Mouse (Mus musculus) embryo, embryonic 11 days (tissue): ENCODE results near the gene Syne2.

Experiments used
- DNase-seq: peaks from one replicate; pipeline ENCODE4 v3.0.0-alpha.2; 2015

Gene Syne2

DNA sequence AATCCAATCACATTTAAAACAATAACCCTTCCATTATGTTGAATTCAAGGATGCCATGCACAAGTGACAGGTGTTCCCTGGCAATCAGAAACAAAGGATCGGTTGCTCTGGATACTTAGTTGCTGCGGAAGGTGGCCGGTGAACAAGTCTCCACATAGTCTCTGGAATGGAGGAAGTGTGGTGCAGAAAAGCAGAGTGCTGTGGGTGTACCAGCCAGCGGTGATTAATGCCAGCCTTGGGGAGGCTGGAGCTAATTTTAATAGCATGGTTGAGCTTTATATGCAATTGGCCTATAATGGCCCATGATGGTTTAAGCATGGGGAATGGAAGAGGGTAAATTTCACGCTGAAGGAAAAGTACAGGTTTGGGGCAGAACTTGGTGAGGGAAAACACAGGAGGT is 11.7 kb downstream of the Syne2 start:
- no peak for DNase-seq

DNA sequence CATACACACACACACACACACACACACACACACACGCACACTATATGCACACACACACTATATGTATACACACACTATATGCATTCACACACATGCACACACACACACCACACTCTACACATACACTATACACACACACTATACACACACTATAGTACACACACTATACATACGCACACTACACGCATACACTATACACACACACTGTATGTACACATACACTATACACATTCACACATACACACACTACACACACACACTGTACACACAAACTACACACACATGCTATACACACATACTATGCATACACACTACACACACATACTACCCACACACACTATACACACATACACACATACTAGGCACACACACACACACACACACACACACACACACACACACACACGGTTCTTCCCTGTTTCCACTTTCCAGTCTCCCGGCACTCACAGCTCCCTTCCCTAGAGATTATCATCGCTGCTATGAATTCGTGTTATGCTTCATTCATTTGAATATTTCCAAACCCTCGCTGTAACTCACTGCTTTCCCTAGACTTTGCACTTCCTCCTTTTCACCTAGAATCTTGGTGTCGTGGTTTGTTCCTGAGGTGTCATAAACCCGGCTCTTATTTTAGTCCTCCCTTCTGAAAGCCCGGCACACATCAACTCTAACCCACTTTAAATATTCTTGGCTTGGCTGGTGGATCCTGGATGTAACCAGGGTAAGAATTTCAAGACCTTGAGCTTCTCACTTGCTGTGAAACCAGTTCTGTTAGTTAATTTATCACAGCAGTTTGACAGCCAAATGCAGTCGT is 15.4 kb downstream of the Syne2 start:
- DNase-seq: peak; percentile 29

DNA sequence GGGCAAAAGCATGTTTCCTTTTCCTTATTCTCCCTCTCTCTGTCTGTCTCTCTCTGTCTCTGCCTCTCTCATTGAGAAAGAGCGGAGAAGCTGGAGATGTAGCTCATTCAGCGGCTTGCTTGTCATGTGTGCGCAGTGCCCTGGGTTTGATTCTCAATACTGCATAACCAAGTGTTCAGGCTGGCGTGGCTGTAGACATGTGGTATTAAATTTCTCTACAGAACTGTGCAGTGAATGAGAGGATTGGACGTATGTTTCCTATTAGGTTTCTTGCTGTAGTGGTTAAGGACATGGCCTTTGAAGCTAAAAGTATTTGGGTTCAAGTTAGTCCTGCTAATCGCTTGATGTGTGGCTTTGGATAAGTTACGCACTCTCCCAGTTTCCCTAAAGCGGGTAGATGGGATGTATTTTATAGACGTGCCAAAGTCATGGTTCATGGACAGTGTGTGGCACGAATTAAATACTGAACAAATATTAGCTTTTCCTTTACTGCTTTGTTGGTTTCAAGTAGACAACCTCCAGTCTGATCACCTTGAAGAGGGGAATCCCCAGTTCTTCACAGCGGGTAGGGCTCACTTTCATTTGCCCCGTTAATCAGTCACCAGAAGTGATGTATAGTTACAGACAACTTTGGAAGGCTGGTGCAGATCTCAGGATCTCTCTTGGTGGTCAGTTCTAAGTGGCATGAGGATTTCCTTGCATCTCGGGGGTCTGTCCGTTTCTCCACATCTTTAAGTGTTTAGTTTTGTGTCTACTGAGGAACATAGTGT is 16.2 kb downstream of the Syne2 start:
- DNase-seq: peak; percentile 64

DNA sequence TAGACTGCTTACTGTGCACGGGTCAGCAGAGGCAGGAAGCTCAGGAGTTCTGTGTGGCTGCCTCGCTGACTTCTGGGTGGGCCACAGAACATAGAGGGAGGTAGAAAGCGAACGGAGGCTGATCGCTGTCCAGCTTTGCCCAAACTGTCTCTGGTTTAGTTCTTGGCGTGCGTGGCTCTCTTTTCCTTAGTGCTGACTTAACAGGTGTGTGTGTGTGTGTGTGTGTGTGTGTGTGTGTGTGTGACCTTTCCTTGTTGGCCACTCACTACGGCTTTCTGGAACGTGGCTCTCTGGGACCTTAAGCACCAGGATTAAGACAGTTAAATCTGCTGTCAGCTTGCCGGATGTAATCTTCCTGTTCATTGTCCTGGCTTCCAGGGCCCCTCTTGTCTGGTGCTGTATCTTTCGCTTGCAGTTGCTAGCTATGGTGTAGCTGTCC is 18.6 kb downstream of the Syne2 start:
- DNase-seq: peak; percentile 44

DNA sequence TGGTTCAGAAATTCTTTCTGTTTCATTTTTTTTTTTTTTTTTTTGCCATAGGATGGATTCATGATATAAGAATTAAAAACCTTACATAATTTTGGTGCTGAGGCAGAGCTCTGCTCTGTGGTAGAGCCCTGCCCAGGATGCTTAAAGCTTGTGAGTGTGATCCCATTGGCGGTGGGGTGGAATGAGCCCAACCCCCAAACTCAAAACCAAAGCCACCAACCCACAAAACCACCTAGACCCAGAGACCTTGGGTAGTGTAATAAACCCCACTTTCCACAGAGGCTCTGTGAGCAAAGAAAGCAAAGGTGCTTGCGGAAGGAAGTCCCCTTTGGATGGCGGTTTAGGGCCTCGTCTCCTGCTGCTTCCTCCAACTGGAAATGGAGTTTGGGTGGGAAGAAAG is 19.5 kb downstream of the Syne2 start:
- no peak for DNase-seq

DNA sequence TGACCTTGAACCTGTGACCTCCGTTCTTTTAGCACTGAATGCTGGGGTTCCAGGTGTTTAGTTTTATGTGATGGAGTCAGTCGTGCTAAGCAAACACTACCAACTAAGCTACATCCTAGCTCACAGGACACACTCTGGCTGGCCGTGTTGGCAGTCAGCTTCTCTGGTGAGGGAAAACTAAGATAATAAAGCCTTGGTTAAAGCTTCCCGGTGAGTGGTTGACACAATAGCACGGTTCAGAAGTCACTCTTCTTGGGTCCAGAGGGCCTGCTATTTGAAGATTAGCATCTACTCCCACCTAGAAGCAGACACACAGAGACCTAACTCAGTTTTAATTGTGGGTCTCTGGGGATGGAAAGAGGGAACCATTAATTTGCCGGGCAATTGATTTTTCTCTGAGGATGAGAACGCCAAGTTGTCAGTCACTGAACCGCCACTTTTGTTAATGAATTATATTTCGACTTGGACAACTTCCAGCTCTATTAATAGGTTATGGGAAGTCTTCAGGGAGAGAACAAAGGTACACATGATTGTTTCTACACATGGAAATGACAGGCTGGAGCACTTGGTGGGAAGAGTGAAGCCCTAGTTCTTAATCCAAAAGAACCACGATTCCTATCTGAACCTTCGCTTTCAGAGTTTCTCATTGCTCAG is 21.3 kb downstream of the Syne2 start:
- no peak for DNase-seq

DNA sequence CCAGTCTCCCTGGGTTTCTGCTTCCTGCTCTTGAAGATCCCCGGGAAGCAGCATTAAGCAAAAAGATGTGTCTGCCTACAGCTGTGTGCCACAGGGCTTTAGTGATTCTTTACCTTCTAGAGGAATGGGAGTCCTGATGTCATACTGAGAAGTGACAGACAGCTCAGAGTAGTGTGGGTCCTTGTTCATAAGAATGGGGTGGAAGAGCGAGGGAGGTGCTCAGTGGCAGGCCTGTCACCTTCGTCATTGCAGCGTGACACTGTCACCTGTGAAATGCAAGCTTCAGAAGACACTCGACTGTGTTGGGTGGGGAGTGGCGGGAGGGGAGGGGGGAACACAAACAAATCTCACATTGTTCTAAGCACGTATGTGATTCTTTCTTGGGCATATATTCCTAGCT is 23.2 kb downstream of the Syne2 start:
- DNase-seq: no peak

DNA sequence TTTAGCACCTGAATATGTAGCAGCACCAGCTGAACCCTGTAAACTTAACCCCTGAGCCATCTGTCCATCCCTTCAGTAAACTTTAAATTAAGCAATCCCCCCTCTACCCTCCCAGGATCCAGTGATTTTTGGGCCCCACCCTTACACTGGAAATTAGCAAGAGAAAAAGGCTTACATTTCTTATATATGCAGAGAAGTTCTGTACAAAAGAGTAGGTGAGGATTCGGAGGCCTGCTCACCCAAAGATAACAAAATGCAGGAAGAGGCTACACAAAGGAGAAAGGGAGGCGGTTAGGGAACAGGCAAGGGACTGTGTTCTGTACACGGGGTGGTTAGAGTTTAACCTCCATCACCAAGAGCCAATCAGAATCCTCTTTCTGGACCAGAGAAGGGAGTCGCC is 26.4 kb downstream of the Syne2 start:
- DNase-seq: no peak

DNA sequence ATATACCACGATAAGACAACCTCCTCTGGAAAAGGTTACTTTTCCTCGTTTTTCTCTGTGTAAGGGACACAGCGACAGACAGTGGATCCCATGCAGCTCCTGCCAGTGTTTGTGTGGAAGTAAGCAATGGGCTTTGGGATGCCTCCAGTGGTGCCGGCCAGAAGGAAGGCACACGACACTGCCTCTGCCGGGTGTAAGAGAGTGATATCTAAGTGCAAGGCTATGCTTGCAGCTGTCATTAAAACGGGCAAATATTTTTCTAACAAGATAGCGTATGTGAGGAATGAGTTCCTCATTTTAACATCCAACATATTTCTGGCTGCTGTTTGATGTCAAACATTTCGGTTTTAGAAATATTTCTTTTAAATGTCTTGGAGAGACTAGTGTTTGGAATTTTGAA is 27.1 kb downstream of the Syne2 start:
- no peak for DNase-seq

DNA sequence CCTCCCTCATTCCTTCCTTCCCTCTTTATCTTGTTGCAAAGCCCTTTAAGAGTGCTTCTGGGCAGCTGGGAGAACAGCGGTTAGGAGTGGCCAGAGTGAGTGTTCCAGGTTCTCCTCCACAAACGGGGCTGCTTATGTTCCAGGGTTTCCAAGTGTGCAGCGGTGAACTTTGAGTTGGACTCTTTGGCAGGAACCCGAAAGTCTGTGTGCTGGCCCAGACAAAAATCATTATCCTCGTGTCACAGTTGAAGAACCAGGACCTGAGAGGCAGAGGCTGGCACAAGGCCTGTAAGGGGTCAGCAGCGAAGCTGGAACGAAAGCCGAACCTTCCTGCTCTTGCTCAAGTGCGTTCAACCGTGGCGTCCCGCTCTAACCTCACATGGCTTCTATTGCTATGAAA is 28.6 kb downstream of the Syne2 start:
- DNase-seq: no peak

DNA sequence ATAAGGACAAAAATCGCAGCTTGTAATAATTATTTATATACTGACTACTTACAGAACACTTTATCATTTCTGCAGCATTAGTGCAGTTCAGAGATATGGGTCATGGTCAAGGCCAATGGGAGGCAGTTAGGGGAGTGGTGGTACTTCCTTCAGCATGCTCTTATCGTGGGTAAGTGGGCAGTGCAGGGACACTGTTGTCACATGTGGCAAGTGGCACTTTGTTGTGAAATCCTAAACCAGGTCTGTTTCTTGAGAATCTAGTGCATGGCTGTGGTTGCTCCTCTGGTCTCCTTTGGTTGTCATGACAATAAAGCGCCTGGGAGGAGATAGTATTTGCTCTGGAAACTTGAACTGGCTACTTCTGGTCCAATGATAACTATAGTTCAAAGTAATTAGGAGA is 32.3 kb downstream of the Syne2 start:
- no peak for DNase-seq

DNA sequence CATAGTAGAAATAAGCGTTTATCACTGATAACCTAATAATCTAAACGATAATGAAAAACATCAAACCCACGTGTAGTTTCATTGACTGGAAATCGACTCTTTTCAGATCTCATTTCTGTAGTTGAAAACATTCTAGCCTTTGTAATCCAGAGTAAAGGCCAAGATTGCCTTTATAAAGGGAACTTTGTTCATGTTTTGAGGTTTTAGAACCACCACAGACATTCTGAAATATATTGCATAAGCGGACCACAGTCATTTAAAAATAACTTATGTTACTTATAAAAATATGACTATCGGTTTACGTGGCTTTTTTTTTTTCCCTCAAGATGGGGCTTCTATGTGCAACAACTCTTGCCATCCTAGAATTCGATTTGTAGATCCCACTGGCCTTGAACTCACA is 33.5 kb downstream of the Syne2 start:
- no peak for DNase-seq

DNA sequence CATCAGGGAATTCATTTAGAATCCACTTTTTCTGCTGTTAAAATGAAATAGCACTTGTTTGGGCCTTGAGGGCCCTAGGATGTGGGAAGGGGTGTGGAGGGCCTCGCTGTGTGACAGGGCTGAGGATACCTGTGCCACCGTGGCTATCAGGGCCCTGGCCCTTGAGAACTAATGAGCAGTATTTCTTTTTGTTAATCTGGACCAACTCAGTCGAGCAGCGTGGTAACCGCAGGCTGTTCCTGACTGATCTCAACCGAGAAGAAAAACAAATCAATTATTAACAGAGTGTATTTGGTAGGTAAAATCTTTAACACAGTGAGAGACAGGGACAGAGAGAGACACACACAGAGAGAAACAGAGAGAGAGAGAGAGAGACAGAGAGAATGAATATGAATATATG is 34.5 kb downstream of the Syne2 start:
- DNase-seq: no peak

DNA sequence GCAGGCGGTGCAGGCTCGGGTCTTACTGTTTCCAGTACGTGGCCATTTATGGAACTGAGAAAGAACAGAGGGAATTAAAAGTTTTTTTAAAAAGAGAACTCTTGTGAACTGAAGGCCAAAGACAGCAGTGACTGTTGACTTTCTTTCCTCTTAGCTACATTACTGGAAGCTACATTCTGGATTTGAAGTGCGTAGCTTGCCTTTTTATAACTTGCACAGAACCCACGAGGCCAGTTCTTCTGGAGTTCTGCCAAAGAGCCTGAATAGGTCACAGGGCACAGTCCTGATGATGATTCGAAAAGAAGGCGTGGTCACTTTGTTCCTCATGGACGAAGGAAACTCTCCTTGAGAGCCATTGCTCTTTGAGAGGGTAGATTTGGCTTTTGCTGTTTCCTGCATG is 35.6 kb downstream of the Syne2 start:
- no peak for DNase-seq

DNA sequence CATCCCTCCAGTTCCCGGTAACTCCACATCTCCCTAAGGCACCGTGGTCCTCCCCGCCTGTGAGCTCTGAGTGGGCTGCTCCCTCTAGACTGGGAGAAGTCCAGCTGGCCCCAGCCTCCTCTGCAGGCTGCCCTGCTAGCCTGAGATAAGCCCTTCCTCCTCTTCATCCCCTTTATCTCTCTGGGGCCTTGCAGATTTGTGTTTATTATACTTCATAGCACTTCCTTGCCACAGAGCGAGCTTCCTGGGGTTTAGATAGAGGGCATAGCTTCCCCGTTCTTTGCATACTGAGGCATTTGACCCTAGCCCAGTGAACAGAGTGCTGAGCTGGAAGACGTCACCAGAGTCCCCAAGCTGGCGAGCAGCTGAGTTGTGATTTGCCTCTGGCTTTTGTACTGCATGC is 37.1 kb downstream of the Syne2 start:
- no peak for DNase-seq

DNA sequence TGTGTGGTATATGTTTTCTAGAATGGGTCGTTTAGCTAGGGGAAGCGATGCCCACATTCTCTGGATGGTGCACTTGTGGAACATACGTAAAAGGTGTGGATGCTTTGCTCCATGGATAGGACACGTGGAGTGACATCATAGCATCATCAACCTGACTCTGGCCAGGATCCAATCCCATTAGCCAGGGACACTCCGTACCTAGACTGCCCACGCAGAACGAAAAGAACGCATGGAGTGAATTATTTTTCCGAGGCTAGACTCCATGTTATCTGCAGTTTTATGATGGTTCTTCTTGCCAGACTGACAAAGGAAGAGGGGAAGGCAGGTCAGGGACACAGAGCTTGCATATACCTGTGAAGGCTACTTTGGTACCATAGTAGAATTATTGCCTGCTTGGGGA is 37.7 kb downstream of the Syne2 start:
- no peak for DNase-seq

DNA sequence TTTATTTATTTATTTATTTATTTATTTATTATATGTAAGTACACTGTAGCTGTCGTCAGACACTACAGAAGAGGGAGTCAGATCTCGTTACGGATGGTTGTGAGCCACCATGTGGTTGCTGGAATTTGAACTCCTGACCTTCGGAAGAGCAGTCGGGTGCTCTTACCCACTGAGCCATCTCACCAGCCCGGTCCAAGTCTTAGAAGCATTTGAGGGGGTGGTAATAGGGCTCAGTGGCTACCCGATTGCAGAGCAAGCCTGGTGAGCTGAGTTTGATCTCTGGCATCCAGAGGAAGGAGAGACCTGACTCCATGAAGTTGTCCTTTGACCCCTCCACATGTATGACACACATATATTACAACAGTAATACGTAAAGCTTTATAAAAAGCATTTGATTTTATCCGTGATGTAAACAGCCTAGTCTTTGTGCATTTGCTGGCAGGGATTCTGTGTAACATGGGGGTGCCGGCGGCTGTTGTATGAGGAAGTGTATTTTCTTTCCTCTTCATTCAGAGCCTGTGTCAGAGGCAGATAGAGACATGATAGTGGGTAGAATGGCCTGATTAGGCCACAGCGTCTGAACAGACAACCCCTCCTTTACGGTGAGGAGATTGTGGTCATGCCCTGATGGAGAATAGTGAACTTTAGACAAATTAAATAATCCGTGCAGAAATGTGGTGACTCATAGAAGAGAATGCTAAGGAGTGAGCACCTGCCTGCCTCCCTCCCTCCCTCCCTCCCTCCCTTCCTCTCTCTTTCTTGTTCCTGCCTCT is 38.3 kb downstream of the Syne2 start:
- DNase-seq: no peak

DNA sequence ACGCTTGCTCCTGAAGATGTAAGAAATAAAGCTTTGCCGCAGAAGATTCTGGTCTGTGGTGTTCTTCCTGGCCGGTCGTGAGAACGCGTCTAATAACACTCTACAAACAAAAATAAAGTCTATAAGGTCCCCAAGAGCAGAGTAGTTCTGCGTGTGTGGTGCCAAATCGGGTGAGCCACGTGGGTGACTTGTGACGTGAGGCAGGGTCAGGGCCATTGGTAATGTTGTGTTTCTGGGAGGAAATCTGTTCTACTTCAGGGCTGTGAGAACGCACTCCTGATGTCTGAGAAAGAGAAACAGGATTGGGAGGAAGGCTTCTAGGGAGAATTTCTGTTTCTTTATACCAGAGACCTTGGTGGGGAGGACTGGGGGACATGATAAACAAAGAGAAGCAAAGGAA is 42.0 kb downstream of the Syne2 start:
- DNase-seq: no peak

DNA sequence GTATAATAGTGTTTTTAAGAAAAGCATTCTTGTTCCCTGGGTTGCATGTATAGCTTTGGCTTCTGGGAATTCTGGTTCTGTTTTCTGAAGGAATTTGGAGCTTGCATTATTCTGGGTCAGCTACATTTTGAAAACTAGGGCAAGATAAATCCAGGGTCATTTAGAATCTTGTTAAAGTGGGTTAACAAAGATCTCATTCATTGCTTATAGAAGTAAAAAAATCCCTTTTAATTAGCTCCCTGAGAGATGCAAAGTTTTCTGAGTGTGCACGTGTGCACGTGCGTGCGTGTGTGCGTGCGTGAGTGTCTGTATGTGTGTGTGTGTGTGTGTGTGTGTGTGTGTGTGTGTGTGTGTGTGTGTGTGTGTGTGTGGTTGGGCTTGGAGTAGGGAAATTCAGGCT is 42.9 kb downstream of the Syne2 start:
- DNase-seq: no peak

DNA sequence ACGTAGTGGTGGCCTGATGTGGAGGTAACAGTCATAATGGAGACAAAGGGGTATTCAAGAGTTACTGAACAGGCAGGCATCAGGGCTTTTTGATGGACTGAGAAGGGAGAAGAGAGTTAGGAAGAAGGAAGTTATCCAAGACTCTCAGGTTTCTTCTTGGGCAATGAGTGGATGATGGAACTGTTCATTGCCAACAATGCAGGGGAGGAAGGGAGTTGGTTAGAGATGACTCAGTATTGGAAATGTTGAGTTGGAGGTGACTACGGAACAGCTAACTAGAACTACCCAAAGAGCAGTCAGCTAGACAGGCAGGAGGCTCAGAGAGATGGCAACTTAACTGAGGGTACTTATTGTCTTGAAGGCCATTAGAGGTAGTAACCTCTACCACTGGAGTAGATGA is 47.2 kb downstream of the Syne2 start:
- DNase-seq: no peak

DNA sequence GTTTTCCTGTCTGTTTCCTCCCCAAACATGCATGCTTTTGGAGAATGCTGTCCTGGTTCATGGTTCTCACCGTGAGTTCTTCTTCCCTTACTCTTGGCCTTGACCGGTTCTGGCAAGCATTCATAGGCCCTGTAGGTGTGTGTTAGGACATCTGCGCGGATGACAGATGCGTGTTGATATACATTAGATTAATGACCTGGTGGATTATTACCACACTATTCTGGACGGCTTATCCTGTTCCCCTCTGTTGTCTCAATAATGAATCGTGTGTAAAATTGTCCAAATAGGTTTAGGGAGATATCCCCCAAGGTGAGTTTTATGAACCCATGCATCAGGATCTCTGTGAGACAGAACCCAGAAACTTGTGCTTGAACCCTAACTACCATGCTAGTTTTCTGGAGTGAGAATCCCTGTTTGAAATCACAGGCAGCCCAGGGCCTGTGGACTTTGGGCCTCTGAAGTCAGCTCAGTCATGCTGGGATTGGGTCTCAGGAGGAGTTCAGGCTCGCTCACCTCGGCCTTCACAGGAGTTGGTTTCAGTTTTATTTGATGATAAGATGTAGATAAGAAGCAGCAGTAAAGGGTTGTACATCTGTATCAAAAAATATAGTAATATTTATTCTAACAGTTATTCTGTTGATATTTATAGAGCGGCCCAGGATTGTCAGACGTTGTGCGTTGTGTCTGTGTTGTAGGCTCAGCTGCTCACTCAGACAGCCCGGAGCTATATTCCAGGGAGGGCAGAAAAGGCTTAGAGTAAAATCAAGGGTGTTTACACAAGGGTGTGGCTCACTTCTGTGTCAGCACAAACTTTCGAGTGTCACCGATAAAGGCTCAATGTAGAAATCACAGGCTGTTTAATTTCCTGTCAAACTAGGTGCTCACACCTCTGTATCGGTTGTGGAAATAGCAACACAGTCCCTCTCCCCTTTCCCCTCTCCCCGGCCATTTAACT is 48.8 kb downstream of the Syne2 start:
- DNase-seq: no peak
